Mouse (Mus musculus) stomach, embryonic 16.5 days (tissue): ENCODE measurements at regions not wholly inside any gene's neighbourhood (a gene's known extent, or its start where the extent isn't known, plus 50 kb on each side); places are given as distances from the start of the nearest gene placed in this dataset.

Experiments used
- ATAC-seq: fragments of 200-750 bp; cut with Nextera tagmentation; 2 replicates; pipeline ENCODE4 v1.8.0; 2017; ENCODE audit warnings: moderate number of reproducible peaks, moderate TSS enrichment; ENCODE audit not compliant: insufficient read depth, low FRiP score
- H3K27ac ChIP-seq: fragments of 300-500 bp; sonication (generic); 2 replicates; pipeline ENCODE4 v1.5.1; 2014; ENCODE audit warnings: low read length
- H3K27me3 ChIP-seq: fragments of 300-500 bp; sonication (generic); 2 replicates; pipeline ENCODE4 v1.6.1; 2014; ENCODE audit warnings: low read length, control low read depth, mixed read lengths; ENCODE audit not compliant: control insufficient read depth, insufficient read depth
- H3K36me3 ChIP-seq: fragments of 300-500 bp; sonication (generic); 2 replicates; pipeline ENCODE4 v1.6.1; 2014; ENCODE audit warnings: low read length; ENCODE audit not compliant: control insufficient read depth, insufficient read depth
- H3K4me1 ChIP-seq: fragments of 300-500 bp; sonication (generic); 2 replicates; pipeline ENCODE4 v1.6.1; 2014; ENCODE audit warnings: low read length, control low read depth, mixed read lengths; ENCODE audit not compliant: control insufficient read depth, insufficient read depth
- H3K4me2 ChIP-seq: fragments of 300-500 bp; sonication (generic); 2 replicates; pipeline ENCODE4 v1.6.1; 2014; ENCODE audit warnings: low read depth, low read length, mixed read lengths
- H3K4me3 ChIP-seq: fragments of 300-500 bp; sonication (generic); replicated peaks from 2 replicates; pipeline ENCODE4 v1.5.1; 2014; ENCODE audit warnings: mild to moderate bottlenecking, low read length
- H3K9ac ChIP-seq: fragments of 300-500 bp; sonication (generic); 2 replicates; pipeline ENCODE4 v1.6.1; 2014; ENCODE audit warnings: low read length
- H3K9me3 ChIP-seq: fragments of 300-500 bp; sonication (generic); replicated peaks from 2 replicates; pipeline ENCODE4 v1.6.1; 2016; ENCODE audit warnings: low read length, control low read depth; ENCODE audit not compliant: control insufficient read depth
- WGBS: fragments of 180-500 bp; shearing (Covaris S2); extraction: QIAGEN DNeasy Blood & Tissue Kit; methylation state at CpG from one replicate; pipeline ENCODE4 v1.1.7; 2014; 5-methylcytosine and 5-hydroxymethylcytosine counted together

- Histone ChIP-seq H3K4me1 (no peaks in the 10 kb centered on the region), H3K4me3 (no peak overlapping the region), H3K27ac (no peak overlapping the region), H3K27me3 (no peaks in the 10 kb centered on the region), H3K9ac (no peak overlapping the region), H3K4me2 (no peak overlapping the region), H3K9me3 (no peaks in the 10 kb centered on the region), H3K36me3 (no peaks in the 10 kb centered on the region)
- no peak for ATAC-seq
- WGBS: 93% methylated on average over 3 of the region's 3 CpGs
Observed at GRCm38 (mm10) chr9:113134611-113135010, 573.4 kb downstream of the Pdcd6ip start.

GRCm38 (mm10) chr9:113123004-113123692 is 584.9 kb downstream of the Pdcd6ip start:
- no peaks in the 10 kb centered on the region for H3K9me3 ChIP-seq
- no peaks in the 10 kb centered on the region for H3K4me1 ChIP-seq
- H3K27me3 ChIP-seq: no peaks in the 10 kb centered on the region
- H3K36me3 ChIP-seq: no peaks in the 10 kb centered on the region
- 67% methylated on average over 7 of the region's 7 CpGs for WGBS
- ATAC-seq: no peak
- H3K27ac ChIP-seq: no peak overlapping the region
- no peak overlapping the region for H3K4me2 ChIP-seq
- no peak overlapping the region for H3K9ac ChIP-seq
- no peak overlapping the region for H3K4me3 ChIP-seq

DNA sequence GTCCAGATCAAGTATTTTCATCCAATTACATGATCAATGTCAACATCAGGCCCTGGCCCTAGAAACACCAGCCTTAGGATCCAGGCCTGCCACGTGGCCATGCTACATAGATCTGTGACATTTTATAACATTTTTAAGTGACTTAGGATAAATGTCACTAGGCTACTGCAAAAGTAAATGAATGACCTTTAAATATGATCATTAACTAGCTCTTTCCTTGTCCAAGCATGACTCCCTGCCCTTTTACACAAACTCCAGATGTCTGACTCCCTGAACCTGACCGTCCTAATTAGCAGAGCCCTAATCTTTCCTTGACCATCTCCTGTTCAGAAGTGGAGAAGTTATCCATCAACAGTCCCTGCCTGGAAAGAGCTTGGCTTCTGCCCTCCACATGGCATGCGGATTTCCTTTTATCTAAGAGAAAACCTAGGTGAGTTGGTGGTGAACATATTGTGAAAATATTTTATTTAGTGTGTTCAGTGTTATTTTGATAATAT is 585.8 kb downstream of the Pdcd6ip start:
- WGBS: 50% methylated on average over 3 of the region's 3 CpGs
- no peak for ATAC-seq
- Histone ChIP-seq H3K4me3 (no peak overlapping the region), H3K36me3 (no peaks in the 10 kb centered on the region), H3K4me2 (no peak overlapping the region), H3K9ac (no peak overlapping the region), H3K27ac (no peak overlapping the region), H3K9me3 (no peaks in the 10 kb centered on the region), H3K4me1 (no peaks in the 10 kb centered on the region), H3K27me3 (no peaks in the 10 kb centered on the region)

DNA sequence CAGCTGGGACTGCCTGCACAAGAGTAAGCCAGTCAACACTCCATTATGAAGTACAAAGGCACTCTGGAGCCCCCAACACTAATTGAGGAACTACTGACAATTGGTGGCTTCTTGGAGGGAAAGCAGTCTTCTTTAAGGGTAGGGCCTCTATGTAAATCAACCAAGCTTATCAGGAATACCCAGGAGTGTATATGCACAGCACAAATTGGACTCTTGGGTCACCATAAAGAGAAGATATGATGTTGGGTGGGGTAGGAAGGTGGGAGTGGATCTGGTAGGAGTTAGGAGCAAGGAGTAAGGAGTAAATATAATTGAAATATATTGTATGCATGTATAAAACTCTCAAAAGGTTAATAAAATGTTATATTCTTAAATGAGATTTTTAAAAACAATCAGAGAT is 587.7 kb downstream of the Pdcd6ip start:
- H3K9ac ChIP-seq: no peak overlapping the region
- H3K4me3 ChIP-seq: no peak overlapping the region
- no peaks in the 10 kb centered on the region for H3K9me3 ChIP-seq
- ATAC-seq: no peak
- no peaks in the 10 kb centered on the region for H3K36me3 ChIP-seq
- H3K4me1 ChIP-seq: no peaks in the 10 kb centered on the region
- no peak overlapping the region for H3K4me2 ChIP-seq
- H3K27me3 ChIP-seq: no peaks in the 10 kb centered on the region
- no peak overlapping the region for H3K27ac ChIP-seq

GRCm38 (mm10) chr9:113119721-113120120 is 588.3 kb downstream of the Pdcd6ip start:
- no peak overlapping the region for H3K27ac ChIP-seq
- H3K27me3 ChIP-seq: no peaks in the 10 kb centered on the region
- 83% methylated on average over 1 of the region's 1 CpGs for WGBS
- no peaks in the 10 kb centered on the region for H3K36me3 ChIP-seq
- no peak overlapping the region for H3K4me2 ChIP-seq
- ATAC-seq: no peak
- H3K4me1 ChIP-seq: no peaks in the 10 kb centered on the region
- no peak overlapping the region for H3K9ac ChIP-seq
- H3K4me3 ChIP-seq: no peak overlapping the region
- H3K9me3 ChIP-seq: no peaks in the 10 kb centered on the region

DNA sequence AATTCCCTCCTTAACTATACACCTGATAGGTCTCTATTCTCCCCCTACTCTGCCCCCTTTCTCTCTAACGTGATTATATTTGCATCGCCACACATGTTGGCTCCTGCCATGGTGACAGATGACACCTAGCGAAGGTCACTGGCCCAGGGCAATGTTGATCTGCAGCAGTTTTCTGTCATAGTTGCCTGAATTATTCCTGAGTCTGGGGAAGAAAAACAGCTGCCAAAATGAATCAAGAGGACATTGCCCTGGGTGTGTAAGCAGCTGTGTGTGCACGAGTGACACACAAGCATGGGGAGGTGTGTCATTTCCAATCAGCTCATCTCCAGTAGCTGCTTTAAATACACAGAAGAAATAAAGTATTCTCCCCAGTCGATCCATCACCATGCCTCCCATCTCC is 592.5 kb downstream of the Pdcd6ip start:
- H3K9ac ChIP-seq: no peak overlapping the region
- H3K27ac ChIP-seq: no peak overlapping the region
- no peaks in the 10 kb centered on the region for H3K36me3 ChIP-seq
- 44% methylated on average over 5 of the region's 5 CpGs for WGBS
- no peaks in the 10 kb centered on the region for H3K4me1 ChIP-seq
- no peaks in the 10 kb centered on the region for H3K27me3 ChIP-seq
- no peaks in the 10 kb centered on the region for H3K9me3 ChIP-seq
- no peak for ATAC-seq
- no peak overlapping the region for H3K4me3 ChIP-seq
- H3K4me2 ChIP-seq: no peak overlapping the region

GRCm38 (mm10) chr9:113112753-113113152 is 595.3 kb downstream of the Pdcd6ip start:
- Histone ChIP-seq H3K27ac (no peak overlapping the region), H3K4me3 (no peak overlapping the region), H3K4me2 (no peak overlapping the region), H3K36me3 (no peaks in the 10 kb centered on the region), H3K9me3 (no peaks in the 10 kb centered on the region), H3K27me3 (no peaks in the 10 kb centered on the region), H3K4me1 (no peaks in the 10 kb centered on the region), H3K9ac (no peak overlapping the region)
- ATAC-seq: no peak

GRCm38 (mm10) chr9:113101733-113102132 is 606.3 kb downstream of the Pdcd6ip start:
- ATAC-seq: no peak

GRCm38 (mm10) chr9:113100641-113101040 is 607.4 kb downstream of the Pdcd6ip start:
- H3K9ac ChIP-seq: no peak overlapping the region
- H3K4me3 ChIP-seq: no peak overlapping the region
- no peaks in the 10 kb centered on the region for H3K27me3 ChIP-seq
- H3K9me3 ChIP-seq: no peaks in the 10 kb centered on the region
- no peak for ATAC-seq
- H3K36me3 ChIP-seq: no peaks in the 10 kb centered on the region
- H3K27ac ChIP-seq: no peak overlapping the region
- WGBS: 66% methylated on average over 4 of the region's 4 CpGs
- no peaks in the 10 kb centered on the region for H3K4me1 ChIP-seq
- H3K4me2 ChIP-seq: no peak overlapping the region

More at GRCm38 (mm10) chr9:113101733-113102132, 606.3 kb downstream of the Pdcd6ip start:
- 81% methylated on average over 1 of the region's 1 CpGs for WGBS
- Histone ChIP-seq H3K9ac (no peak overlapping the region), H3K36me3 (no peaks in the 10 kb centered on the region), H3K4me2 (no peak overlapping the region), H3K27me3 (no peaks in the 10 kb centered on the region), H3K4me1 (no peaks in the 10 kb centered on the region), H3K9me3 (no peaks in the 10 kb centered on the region), H3K27ac (no peak overlapping the region), H3K4me3 (no peak overlapping the region)
